Mouse (Mus musculus) stomach, postnatal 0 days (tissue): ENCODE results near the gene Ctsc. TPM values are rescaled to one million over a fixed set of nuclear protein-coding genes. Genes with fewer than 3 reads are reported as not detected.

Experiments used
- ATAC-seq: fragments of 200-750 bp; cut with Nextera tagmentation; 2 replicates; pipeline ENCODE4 v1.8.0; 2017; ENCODE audit not compliant: low FRiP score, low TSS enrichment
- DNase-seq: peaks from one replicate; pipeline ENCODE4 v3.0.0-alpha.2; 2016; ENCODE audit warnings: low spot score
- H3K27ac ChIP-seq: fragments of 300-500 bp; sonication (generic); replicated peaks from 2 replicates; pipeline ENCODE4 v1.5.1; 2014; ENCODE audit warnings: mild to moderate bottlenecking, control low read depth
- H3K27me3 ChIP-seq: fragments of 300-500 bp; sonication (generic); 2 replicates; pipeline ENCODE4 v1.6.1; 2014; ENCODE audit warnings: low read length; ENCODE audit not compliant: control insufficient read depth, insufficient read depth
- H3K36me3 ChIP-seq: fragments of 300-500 bp; sonication (generic); 2 replicates; pipeline ENCODE4 v1.6.1; 2014; ENCODE audit warnings: low read length, mixed read lengths; ENCODE audit not compliant: control insufficient read depth, insufficient read depth
- H3K4me1 ChIP-seq: fragments of 300-500 bp; sonication (generic); replicated peaks from 2 replicates; pipeline ENCODE4 v1.6.1; 2014; ENCODE audit warnings: antibody characterized with exemption; ENCODE audit not compliant: control insufficient read depth, insufficient read depth
- H3K4me2 ChIP-seq: fragments of 300-500 bp; sonication (generic); replicated peaks from 2 replicates; pipeline ENCODE4 v1.6.1; 2014; ENCODE audit warnings: low read depth, mild to moderate bottlenecking, control low read depth, moderate library complexity
- H3K4me3 ChIP-seq: fragments of 300-500 bp; sonication (generic); 2 replicates; pipeline ENCODE4 v1.5.1; 2014; ENCODE audit warnings: low read depth, low read length, control low read depth
- H3K9ac ChIP-seq: fragments of 300-500 bp; sonication (generic); 2 replicates; pipeline ENCODE4 v1.6.1; 2014; ENCODE audit warnings: mild to moderate bottlenecking, low read length, control low read depth, mixed read lengths
- H3K9me3 ChIP-seq: fragments of 300-500 bp; sonication (generic); 2 replicates; pipeline ENCODE4 v1.6.1; 2016; ENCODE audit warnings: low read length; ENCODE audit not compliant: control insufficient read depth
- CTCF ChIP-seq: IDR thresholded peaks from 2 replicates; pipeline ENCODE4 v1.5.1; 2016; ENCODE audit warnings: antibody characterized with exemption, low read depth, mild to moderate bottlenecking, moderate library complexity
- EP300 ChIP-seq: optimal IDR thresholded peaks from 2 replicates; pipeline ENCODE3; 2016; ENCODE audit warnings: antibody characterized with exemption
- WGBS: fragments of 180-500 bp; shearing (Covaris S2); extraction: QIAGEN DNeasy Blood & Tissue Kit; methylation state at CpG from one replicate; pipeline ENCODE4 v1.1.7; 2014; 5-methylcytosine and 5-hydroxymethylcytosine counted together
- polyA plus RNA-seq: library from polyadenylated mRNA; unstranded; fragments of >200 nt; fragmentation: Nextera tagmentation; extraction: Ambion mirVana; gene quantifications from 2 replicates; pipeline ENCODE4 v1.2.1, GENCODE M21; 2015

Ctsc gene
- polyA plus RNA-seq, 1 experiment from 2014 or later, result 65.8 TPM

DNA sequence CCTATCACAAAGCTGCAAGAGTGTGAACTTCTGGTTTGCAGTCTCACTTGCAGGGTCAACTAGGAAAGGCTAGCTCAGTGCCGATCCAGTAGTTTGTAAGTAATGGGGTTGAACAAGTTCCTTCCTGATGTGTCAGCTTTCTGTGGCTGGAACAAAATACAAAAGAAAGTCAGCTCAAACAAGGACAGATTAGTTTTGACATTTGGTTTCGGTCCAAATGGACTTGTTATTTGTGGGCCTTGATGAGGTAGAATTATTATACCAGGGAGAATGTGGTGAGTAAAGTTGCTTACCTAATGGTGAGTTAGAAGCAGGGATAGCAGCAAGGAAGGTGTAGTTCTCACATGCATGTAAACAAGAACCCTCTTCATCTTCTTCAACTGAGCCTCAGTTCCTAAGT lies 44.5 kb downstream of the Ctsc start:
- 54% methylated on average over 2 of the region's 2 CpGs for WGBS
- no peaks in the 10 kb centered on the region for H3K36me3 ChIP-seq
- ATAC-seq (no peak), DNase-seq (no peak)
- no peaks in the 10 kb centered on the region for H3K4me1 ChIP-seq
- H3K27me3 ChIP-seq, result no peaks in the 10 kb centered on the region
- no peak overlapping the region for H3K4me2 ChIP-seq
- TF ChIP-seq CTCF, result no peak
- H3K9me3 ChIP-seq, result no peaks in the 10 kb centered on the region
- H3K9ac ChIP-seq, result no peak overlapping the region
- H3K4me3 ChIP-seq, result no peak overlapping the region
- no peak overlapping the region for H3K27ac ChIP-seq

DNA sequence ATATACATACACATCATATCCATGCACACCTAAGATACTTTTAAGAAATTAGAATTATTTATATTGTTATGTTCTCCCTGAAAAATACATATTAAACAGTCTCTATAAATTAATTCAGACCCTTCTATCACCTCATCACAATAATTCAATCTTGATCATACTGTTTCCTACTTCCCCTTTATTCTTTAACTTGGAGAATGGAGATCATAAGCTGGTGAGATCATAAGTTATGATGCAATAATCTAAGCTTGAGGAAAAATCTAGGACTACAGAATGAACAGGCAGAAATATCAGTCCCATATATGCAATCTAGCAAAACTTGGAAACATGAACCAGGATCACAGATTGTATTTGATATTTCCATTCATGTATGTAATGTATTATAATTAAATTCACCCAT lies 49.6 kb downstream of the Ctsc start:
- Histone ChIP-seq H3K36me3 (no peaks in the 10 kb centered on the region), H3K4me3 (no peak overlapping the region), H3K27ac (no peak overlapping the region), H3K4me1 (no peaks in the 10 kb centered on the region), H3K27me3 (no peaks in the 10 kb centered on the region), H3K9me3 (no peaks in the 10 kb centered on the region), H3K9ac (no peak overlapping the region), H3K4me2 (no peak overlapping the region)
- DNase-seq, result no peak
- ATAC-seq, result no peak
- TF ChIP-seq EP300, result no peak
- no peak for TF ChIP-seq CTCF

DNA sequence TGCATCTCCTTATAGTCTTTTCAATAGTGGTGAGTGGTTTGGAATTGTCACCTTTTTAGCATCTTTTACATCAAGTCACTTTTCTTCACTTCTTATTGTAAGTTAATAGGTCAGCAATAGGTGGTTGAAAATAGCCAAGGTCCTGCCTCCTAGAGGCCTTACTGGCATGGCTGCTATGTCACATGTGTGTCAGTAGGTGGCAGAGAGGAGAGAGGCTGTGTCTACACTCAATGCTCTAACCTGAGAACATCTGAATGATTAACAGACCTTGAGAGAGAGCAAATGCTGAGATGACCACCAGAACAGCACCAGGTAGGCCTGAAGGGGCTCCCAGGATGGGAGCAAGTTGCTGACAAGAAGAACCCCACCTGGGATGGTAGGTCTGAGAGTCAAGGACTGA lies 65.9 kb downstream of the Ctsc start:
- Histone ChIP-seq H3K27ac (no peak overlapping the region), H3K4me1 (no peaks in the 10 kb centered on the region), H3K36me3 (no peaks in the 10 kb centered on the region), H3K4me2 (no peak overlapping the region), H3K4me3 (no peak overlapping the region), H3K9me3 (no peaks in the 10 kb centered on the region), H3K27me3 (no peaks in the 10 kb centered on the region), H3K9ac (no peak overlapping the region)
- TF ChIP-seq EP300, result no peak
- peak; percentile 81 for TF ChIP-seq CTCF
- ATAC-seq (no peak), DNase-seq (peak; percentile 19)

DNA sequence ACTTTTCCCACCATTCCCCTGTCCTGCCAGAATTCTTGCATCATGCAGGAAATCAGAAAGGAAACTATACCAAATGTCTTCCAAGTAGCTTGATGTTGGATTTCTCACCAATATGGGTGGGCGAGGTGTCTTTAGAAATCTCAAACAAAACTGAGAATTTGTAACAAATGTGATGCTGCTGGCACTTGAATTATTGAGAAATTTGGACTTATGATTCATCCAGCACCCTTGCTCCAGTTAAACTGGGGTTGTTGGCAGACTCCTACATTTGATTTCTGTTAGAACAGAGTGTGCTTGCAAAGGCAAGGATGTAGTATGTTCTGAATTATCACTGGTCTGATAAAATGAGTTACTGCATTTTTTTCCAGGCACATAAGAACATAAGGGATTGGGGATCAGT lies 68.2 kb downstream of the Ctsc start:
- no peaks in the 10 kb centered on the region for H3K36me3 ChIP-seq
- H3K9me3 ChIP-seq, result no peaks in the 10 kb centered on the region
- H3K9ac ChIP-seq, result no peak overlapping the region
- WGBS, result 85% methylated on average over 1 of the region's 1 CpGs
- TF ChIP-seq CTCF (no peak), EP300 (no peak)
- no peak for DNase-seq
- no peak for ATAC-seq
- no peaks in the 10 kb centered on the region for H3K4me1 ChIP-seq
- no peak overlapping the region for H3K4me2 ChIP-seq
- no peak overlapping the region for H3K4me3 ChIP-seq
- no peak overlapping the region for H3K27ac ChIP-seq
- H3K27me3 ChIP-seq, result no peaks in the 10 kb centered on the region

DNA sequence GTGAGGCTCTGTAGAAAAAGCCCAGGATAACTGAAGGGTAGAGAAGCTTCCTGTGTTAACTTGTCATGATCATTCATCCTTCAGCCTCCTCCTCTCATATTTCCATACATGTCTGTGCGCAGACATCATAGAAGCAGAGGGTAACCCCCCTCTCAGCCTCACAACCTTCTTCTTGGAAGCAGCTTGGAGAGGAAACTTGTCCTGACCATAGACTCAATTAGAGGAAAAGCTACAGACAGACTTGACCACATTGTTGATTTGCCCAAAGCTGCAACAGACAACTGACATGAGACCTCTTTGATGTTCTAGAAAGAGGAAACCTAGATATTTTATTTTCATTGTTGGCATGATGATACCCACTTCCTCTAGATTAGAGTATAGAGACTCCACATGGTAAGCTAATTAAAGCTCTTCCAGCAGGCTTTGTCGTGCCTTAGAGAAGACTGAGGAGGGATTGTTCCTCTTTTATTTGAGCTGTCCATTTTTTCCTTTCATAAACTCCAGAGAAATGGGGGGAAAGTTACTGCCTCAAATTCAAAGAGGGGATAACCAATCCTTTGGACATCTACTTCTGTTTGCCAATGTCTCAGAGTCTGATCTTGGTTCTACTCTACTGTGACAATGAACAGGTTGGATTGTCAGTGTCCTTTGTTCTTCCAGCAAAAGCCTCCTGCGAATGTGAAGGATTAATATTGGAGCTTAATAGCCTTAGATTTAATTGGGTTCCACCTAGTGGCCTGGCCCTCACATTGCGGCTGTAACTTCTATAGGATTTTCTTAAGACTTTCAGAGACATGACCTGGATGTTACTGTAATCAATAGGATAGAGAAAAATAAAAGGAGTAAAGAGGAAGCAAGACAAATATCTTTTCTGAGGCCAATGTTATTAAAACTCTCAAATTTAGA lies 79.2 kb downstream of the Ctsc start:
- Histone ChIP-seq H3K27ac (no peak overlapping the region), H3K4me3 (no peak overlapping the region), H3K36me3 (no peaks in the 10 kb centered on the region), H3K9ac (no peak overlapping the region), H3K9me3 (no peaks in the 10 kb centered on the region), H3K4me1 (no peaks in the 10 kb centered on the region), H3K27me3 (no peaks in the 10 kb centered on the region), H3K4me2 (no peak overlapping the region)
- DNase-seq, result no peak
- WGBS, result 45% methylated on average over 4 of the region's 4 CpGs
- peak; percentile 79 for TF ChIP-seq CTCF
- TF ChIP-seq EP300, result no peak
- ATAC-seq, result no peak

DNA sequence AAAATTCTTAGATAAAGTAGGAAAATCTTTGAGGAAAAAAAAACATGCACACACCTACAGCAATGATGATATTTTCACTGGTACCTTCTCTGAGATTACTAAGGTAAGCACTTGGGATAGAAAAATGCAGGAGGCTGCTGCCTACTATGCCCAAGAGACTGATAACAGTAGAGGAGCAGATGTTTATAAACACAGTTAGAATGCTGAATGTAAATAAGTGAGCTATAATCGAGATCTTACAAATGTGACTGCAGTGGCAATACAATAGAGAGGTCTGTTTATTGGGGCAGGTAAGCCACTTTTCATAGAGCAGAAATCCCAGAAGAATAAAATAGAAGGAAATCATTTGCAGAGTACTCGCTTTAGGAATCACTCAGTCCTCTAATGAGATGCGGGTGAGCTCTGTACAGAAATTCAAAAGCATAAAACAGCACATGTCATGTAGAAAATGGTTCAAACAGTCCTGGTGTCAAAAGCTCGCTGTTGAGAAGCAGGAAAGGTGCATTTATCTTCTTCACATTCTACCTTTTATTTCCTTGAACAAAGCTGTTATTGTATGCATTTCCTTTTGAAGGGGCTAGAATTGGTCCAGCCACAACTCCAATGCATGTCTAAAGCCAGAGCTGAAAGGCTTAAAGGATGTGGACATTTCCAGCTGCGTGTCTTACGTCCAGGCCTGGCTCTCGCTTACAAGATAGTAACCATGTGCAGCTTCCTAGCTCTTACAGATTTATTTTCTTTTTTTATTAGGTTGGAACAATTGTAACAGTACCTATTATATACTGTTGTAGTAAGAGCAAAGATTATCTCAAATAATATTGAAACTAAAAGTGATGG lies 80.4 kb downstream of the Ctsc start:
- Histone ChIP-seq H3K27ac (no peak overlapping the region), H3K4me3 (no peak overlapping the region), H3K9ac (no peak overlapping the region), H3K4me2 (no peak overlapping the region), H3K9me3 (no peaks in the 10 kb centered on the region), H3K36me3 (no peaks in the 10 kb centered on the region), H3K27me3 (no peaks in the 10 kb centered on the region), H3K4me1 (no peaks in the 10 kb centered on the region)
- DNase-seq (no peak), ATAC-seq (no peak)
- TF ChIP-seq EP300 (no peak), CTCF (no peak)
- WGBS, result 60% methylated on average over 7 of the region's 7 CpGs

Other genes with a start within 250 kb of the Ctsc start
- 60.3 and 60.5 TPM in 2 replicates for gene Rab38, start 152.2 kb downstream of the Ctsc start, polyA plus RNA-seq